Mouse (Mus musculus) fat pad, adult 2 months (tissue): ENCODE results near the gene Ccnk.

Source experiments
- DNase-seq: peaks from one replicate; pipeline ENCODE4 v3.0.0-alpha.2; 2011; ENCODE audit warnings: low read depth, low spot score; ENCODE audit errors: extremely low read depth

Gene Ccnk

GRCm38 (mm10) chr12:108179321-108180266, at the start of gene Ccnk:
Ccnk (plus strand) TSS chr12:108179579.
- DNase-seq = peak; percentile 92

- no peak for DNase-seq
Observed at GRCm38 (mm10) chr12:108132450-108133070, 46.8 kb upstream of the Ccnk start.

GRCm38 (mm10) chr12:108133181-108133580, 46.2 kb upstream of the Ccnk start:
- no peak for DNase-seq

GRCm38 (mm10) chr12:108135610-108136208, 43.7 kb upstream of the Ccnk start:
- DNase-seq = no peak

GRCm38 (mm10) chr12:108143624-108144498, 35.5 kb upstream of the Ccnk start:
- DNase-seq = no peak

- no peak for DNase-seq
Observed at GRCm38 (mm10) chr12:108145198-108145597, 34.2 kb upstream of the Ccnk start.

- no peak for DNase-seq
Observed at GRCm38 (mm10) chr12:108149764-108150163, 29.6 kb upstream of the Ccnk start.

GRCm38 (mm10) chr12:108152743-108153142, 26.6 kb upstream of the Ccnk start:
- no peak for DNase-seq

GRCm38 (mm10) chr12:108159863-108160262, 19.5 kb upstream of the Ccnk start:
- no peak for DNase-seq

- no peak for DNase-seq
Observed at GRCm38 (mm10) chr12:108162036-108162435, 17.3 kb upstream of the Ccnk start.

- DNase-seq = no peak
Observed at GRCm38 (mm10) chr12:108163706-108164105, 15.7 kb upstream of the Ccnk start.

- DNase-seq = no peak
Observed at GRCm38 (mm10) chr12:108168909-108169308, 10.5 kb upstream of the Ccnk start.

GRCm38 (mm10) chr12:108170467-108170866, 8.9 kb upstream of the Ccnk start:
- DNase-seq = no peak

- no peak for DNase-seq
Observed at GRCm38 (mm10) chr12:108171336-108171735, 8.0 kb upstream of the Ccnk start.

GRCm38 (mm10) chr12:108172639-108173038, 6.7 kb upstream of the Ccnk start:
- DNase-seq = no peak

GRCm38 (mm10) chr12:108174606-108175505, 4.5 kb upstream of the Ccnk start:
- no peak for DNase-seq

- DNase-seq = no peak
Observed at GRCm38 (mm10) chr12:108176366-108176765, 3.0 kb upstream of the Ccnk start.

- no peak for DNase-seq
Observed at GRCm38 (mm10) chr12:108178331-108179245, 791 bp upstream of the Ccnk start.

- no peak for DNase-seq
Observed at GRCm38 (mm10) chr12:108179246-108179320, 296 bp upstream of the Ccnk start, which contains the start of gene Setd3. Setd3 (minus strand) TSS chr12:108179314.
